Mouse (Mus musculus): ENCODE measurements at regions not wholly inside any gene's neighbourhood (a gene's known extent, or its start where the extent isn't known, plus 50 kb on each side); places are given as distances from the start of the nearest gene placed in this dataset.

DNA sequence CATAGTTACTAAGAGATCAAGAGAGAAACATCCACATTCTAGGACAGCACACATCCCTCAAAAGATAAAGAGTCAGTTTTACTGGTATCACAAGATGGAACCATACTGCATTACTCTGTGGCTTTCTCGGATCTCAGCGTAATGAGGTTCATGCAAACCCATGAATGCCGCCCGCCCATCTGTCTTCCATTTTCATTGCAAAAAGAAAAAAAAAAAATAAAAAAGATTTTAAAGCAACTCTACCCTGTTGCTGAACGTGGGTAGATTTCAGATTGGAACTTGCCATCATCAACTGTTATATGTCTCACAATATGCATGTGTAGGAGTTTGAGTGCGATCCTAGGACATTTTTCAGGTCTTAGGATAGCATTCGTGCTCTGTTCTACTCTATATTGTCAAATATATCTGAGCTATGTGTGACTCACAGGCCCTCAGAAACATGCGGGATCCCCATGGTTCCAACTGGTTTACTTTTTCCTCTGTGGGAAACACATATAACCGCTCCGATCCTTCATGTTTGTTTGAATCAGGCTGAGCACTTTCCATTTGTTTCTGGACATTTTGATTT, 199.7 kb downstream of the Smoc2 start:
- H3K4me3 ChIP-seq (replicated peaks), result no peak overlapping the region
- no peak overlapping the region for H3K9ac ChIP-seq
- H3K27ac ChIP-seq, result no peak overlapping the region
- peaks cover 17% of the 10 kb centered on the region for H3K4me1 ChIP-seq
- whole genome bisulfite sequencing, result 86% methylated on average over 10 of the region's 10 CpGs
- no peak for ATAC-seq (ENCODE audit: insufficient read depth, low FRiP score, low read depth)
- no peaks in the 10 kb centered on the region for H3K36me3 ChIP-seq
- H3K27me3 ChIP-seq (replicated peaks), result no peaks in the 10 kb centered on the region
- H3K9me3 ChIP-seq, result no peaks in the 10 kb centered on the region
- no peak overlapping the region for H3K4me2 ChIP-seq

DNA sequence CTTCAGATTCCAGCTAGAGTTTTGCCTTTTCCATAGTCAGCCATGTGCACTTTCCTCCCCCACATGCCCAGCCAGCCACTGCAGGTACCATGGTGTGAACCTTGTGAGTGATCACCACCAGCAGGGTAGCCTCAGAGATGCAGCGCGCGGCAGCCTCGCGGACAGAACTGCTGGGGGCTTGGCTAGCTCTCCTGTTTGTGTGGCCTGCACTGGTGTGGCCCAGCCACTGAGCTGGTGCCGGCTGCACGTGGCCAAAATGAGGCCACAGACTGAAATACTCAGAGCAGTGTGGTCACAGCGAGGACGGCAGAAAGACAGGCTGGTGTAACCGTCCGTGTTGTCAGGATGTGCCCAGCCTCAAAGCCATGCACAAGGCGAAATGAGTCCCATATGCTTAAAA, 197.4 kb downstream of the Smoc2 start:
- no peak overlapping the region for H3K9ac ChIP-seq
- ATAC-seq (ENCODE audit: insufficient read depth, low FRiP score, low read depth), result no peak

DNA sequence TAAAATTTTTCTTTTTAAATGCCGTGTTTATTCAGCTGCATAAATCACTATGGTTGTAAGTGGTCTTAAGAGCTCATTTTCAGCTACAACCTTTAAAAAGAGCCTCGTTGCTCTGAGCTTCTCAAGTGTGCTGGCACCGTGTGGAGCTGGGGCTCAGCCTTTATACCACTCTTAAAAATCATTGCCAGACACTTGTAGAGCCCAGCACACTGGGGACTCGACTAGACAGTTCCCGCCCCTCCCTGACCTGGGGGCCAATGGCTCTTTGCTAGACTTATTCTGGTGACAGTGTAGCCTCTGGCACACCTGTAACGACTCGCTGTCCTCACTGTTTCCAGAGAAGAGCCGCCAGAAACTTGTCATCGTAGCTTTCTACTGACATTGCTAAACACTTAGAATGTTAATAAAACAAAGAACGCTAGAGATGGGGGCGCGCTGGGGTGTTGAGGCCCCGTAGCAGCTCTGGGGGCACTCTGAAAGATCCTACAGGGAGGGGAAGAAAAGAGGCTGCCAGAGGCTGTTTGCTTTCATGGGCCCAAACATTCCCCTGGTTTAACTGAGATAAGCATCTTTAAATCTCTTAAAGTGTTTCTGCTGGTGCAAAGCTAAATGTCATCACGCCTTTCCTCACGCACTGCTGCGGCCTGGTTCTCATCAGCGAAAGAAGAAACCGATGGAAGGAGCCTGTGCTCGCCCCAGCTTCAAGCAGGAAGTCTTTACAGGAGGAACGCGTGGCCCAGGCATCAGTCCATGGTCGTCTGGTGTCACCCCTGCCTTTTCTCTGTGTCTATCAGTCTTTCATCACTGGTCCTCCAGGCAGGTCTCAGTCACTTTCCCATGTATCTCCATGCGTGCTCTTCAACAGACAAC, 196.7 kb downstream of the Smoc2 start:
- Histone ChIP-seq H3K4me2 (0 out of 2 replicates have a peak overlapping the region, but pooled peaks have one; percentile 12), H3K36me3 (no peaks in the 10 kb centered on the region), H3K9me3 (no peaks in the 10 kb centered on the region), H3K27ac (peak overlapping the region; percentile 6; the same call in 1 of the 2 replicates), H3K9ac (no peak overlapping the region), H3K4me3 (replicated peaks) (no peak overlapping the region), H3K27me3 (replicated peaks) (no peaks in the 10 kb centered on the region), H3K4me1 (peaks cover 17% of the 10 kb centered on the region)
- no peak; the same call in 1 of the 2 replicates for ATAC-seq (ENCODE audit: insufficient read depth, low FRiP score, low read depth)
- WGBS, result 18% methylated on average over 23 of the region's 23 CpGs

More for the DNA sequence above, 197.4 kb downstream of the Smoc2 start:
- H3K36me3 ChIP-seq, result no peaks in the 10 kb centered on the region
- H3K4me2 ChIP-seq, result no peak overlapping the region
- H3K27me3 ChIP-seq (replicated peaks), result no peaks in the 10 kb centered on the region
- H3K4me1 ChIP-seq, result peaks cover 17% of the 10 kb centered on the region
- 76% methylated on average over 12 of the region's 12 CpGs for WGBS
- H3K4me3 ChIP-seq (replicated peaks), result no peak overlapping the region
- peak overlapping the region; percentile 6; the same call in 1 of the 2 replicates for H3K27ac ChIP-seq
- H3K9me3 ChIP-seq, result no peaks in the 10 kb centered on the region

DNA sequence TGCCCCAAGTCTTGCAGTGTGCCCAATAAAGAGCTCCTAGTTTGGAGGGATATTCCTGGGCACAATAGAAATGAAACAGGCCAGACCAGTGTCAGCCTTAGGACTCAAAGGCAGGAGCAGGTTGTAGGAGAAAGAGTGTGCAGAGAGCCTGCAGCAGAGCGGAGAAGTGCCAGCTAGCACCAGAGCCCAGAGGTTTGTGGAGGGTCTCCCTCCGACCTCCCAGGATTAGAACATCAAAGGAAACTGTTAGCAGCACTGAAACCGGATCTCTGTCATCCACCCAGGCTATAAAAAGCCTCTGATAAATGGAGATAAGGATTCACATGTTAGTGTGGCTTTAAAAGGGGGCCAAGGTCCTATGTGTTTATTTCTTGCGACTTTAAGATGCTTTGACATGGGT, 196.0 kb downstream of the Smoc2 start:
- H3K9ac ChIP-seq, result no peak overlapping the region
- H3K4me1 ChIP-seq, result peaks cover 17% of the 10 kb centered on the region
- no peaks in the 10 kb centered on the region for H3K36me3 ChIP-seq
- no peak for ATAC-seq (ENCODE audit: insufficient read depth, low FRiP score, low read depth)
- H3K4me2 ChIP-seq, result no peak overlapping the region
- no peaks in the 10 kb centered on the region for H3K27me3 ChIP-seq (replicated peaks)
- no peak overlapping the region for H3K4me3 ChIP-seq (replicated peaks)
- no peak overlapping the region for H3K27ac ChIP-seq
- no peaks in the 10 kb centered on the region for H3K9me3 ChIP-seq
- 29% methylated on average over 4 of the region's 4 CpGs for WGBS

DNA sequence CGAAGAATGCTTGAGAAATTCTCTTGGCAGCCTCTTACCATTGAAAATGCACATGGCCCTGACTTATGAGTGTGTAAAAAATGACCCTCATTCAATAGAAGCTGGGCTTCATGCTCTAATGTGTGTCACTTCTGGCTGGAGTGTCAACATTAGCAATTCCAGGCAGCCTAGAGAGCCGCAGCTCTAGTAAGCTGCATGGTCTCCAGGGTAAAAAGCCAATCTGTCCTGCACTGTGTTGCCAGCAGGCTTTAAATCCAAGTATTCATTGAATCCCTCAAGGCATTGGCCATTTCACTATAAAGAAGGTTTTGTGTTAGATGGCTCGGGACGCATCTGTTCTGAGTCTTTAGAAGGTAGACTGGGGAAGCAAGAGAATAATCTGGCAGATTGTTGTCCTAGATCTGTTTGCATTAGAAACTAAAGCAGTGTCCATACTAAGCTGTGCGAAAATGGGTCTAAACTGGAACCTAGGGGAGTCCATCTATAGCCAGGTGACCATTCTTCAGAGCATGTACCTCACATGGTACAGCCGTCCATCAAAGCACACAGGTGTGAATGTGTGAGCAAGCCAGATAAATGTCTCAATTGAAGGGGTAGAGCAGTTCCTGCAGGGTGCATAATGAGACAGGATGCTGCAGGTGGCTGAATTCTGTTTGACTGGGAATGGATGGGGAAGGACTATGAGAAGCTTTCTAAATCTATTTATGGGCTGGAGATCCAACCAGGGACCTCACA, 189.6 kb downstream of the Smoc2 start:
- H3K4me1 ChIP-seq, result no peaks in the 10 kb centered on the region

DNA sequence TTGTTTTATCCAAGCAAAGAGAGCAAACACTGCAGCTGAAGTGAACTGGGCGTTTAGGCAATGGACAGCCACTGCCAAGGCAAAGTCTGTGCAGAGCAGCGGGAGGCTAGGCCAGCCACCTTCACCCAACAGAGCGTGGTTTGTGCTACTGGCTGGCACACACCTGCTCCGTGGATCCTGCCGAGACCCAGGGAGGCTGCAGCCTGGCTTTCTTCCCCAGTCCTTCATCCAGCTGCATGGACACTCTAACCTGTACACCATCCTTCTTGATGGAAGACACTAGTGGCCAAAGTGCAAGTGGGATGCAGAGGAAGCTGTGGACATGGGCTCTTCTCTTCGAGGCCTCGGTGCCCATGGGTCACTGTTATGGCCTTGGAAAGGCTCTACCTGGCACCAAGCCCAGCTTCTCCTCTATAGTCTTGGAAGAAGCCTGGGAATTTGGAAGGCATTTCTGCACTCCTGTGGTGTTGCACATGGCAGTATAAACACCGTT, 176.0 kb downstream of the Smoc2 start:
- peaks cover 3% of the 10 kb centered on the region; the same call in 1 of the 2 replicates for H3K4me1 ChIP-seq
- WGBS, result 37% methylated on average over 8 of the region's 8 CpGs
- no peak overlapping the region for H3K4me3 ChIP-seq (replicated peaks)
- no peaks in the 10 kb centered on the region for H3K9me3 ChIP-seq
- H3K4me2 ChIP-seq, result no peak overlapping the region
- no peak for ATAC-seq (ENCODE audit: insufficient read depth, low FRiP score, low read depth)
- H3K27me3 ChIP-seq (replicated peaks), result no peaks in the 10 kb centered on the region
- H3K27ac ChIP-seq, result no peak overlapping the region
- H3K9ac ChIP-seq, result no peak overlapping the region
- H3K36me3 ChIP-seq, result no peaks in the 10 kb centered on the region

More for the DNA sequence above, 189.6 kb downstream of the Smoc2 start:
- H3K36me3 ChIP-seq, result no peaks in the 10 kb centered on the region
- no peak overlapping the region for H3K4me2 ChIP-seq
- ATAC-seq (ENCODE audit: insufficient read depth, low FRiP score, low read depth), result no peak
- 63% methylated on average over 6 of the region's 6 CpGs for WGBS
- H3K27me3 ChIP-seq (replicated peaks), result no peaks in the 10 kb centered on the region
- H3K9ac ChIP-seq, result no peak overlapping the region
- no peak overlapping the region for H3K27ac ChIP-seq
- no peaks in the 10 kb centered on the region for H3K9me3 ChIP-seq
- H3K4me3 ChIP-seq (replicated peaks), result no peak overlapping the region
